In the genomic region with DNA sequence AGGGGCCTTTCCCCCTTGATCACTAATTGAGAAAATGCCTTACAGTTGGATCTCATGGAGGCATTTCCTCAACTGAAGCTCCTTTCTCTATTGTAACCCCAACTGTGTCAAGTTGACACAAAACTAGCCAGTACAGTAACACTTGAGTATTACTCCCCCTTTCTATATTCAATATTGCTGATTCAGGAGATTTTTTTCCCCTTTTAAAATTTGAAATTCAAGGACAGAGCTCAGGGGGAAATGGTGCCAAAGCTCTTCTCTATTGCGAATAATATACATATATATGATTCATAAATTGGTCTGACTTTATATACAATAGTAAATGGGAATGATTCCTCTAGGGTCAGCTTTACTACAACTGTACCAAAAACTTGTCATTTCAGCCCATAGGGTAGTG, we compare ENCODE assay signal across 8 mouse cellular contexts. TPM values are rescaled to one million over a fixed set of nuclear protein-coding genes. Genes with fewer than 3 reads are reported as not detected.
DNase-seq lines count a peak whose midpoint lies in the region; ATAC-seq and TF ChIP-seq lines count a peak whose summit lies in the region.

No protein-coding gene starts in this region.

- no peaks in the 10 kb centered on the region for H3K9me3 ChIP-seq in heart, embryonic 11.5 days (replicated peaks; ENCODE audit: control insufficient read depth, low read length)
- H3K9me3 ChIP-seq in liver, embryonic 13.5 days (replicated peaks): no peaks in the 10 kb centered on the region
- H3K9me3 ChIP-seq in stomach, postnatal 0 days (ENCODE audit: control insufficient read depth, low read length): no peaks in the 10 kb centered on the region

- WGBS in heart, embryonic 11.5 days (ENCODE audit: insufficient replicate concordance): 5% methylated on average over 1 of the region's 1 CpGs
- 11% methylated on average over 1 of the region's 1 CpGs for WGBS in thymus, adult 2 months
- 10% methylated on average over 1 of the region's 1 CpGs for WGBS in liver, embryonic 13.5 days (ENCODE audit: insufficient replicate concordance)
- WGBS in stomach, postnatal 0 days: 6% methylated on average over 1 of the region's 1 CpGs

- no peak for TF ChIP-seq POLR2A in thymus, adult 2 months (IDR thresholded peaks at IDR 0.05; ENCODE audit: control insufficient read depth, extremely low read depth, insufficient read depth, low read length, poor library complexity)

- H3K9ac ChIP-seq in heart, embryonic 11.5 days (ENCODE audit: low read depth, low read length): no peak overlapping the region
- no peak overlapping the region for H3K9ac ChIP-seq in liver, embryonic 13.5 days
- H3K9ac ChIP-seq in stomach, postnatal 0 days (ENCODE audit: low read length): no peak overlapping the region

- no peaks in the 10 kb centered on the region for H3K27me3 ChIP-seq in heart, embryonic 11.5 days (ENCODE audit: control insufficient read depth, insufficient read depth, low read length)
- no peaks in the 10 kb centered on the region for H3K27me3 ChIP-seq in thymus, adult 2 months (ENCODE audit: control insufficient read depth, insufficient read depth, low read length)
- H3K27me3 ChIP-seq in liver, embryonic 13.5 days: no peaks in the 10 kb centered on the region
- H3K27me3 ChIP-seq in stomach, postnatal 0 days (ENCODE audit: control insufficient read depth, insufficient read depth, low read length): no peaks in the 10 kb centered on the region

- no peaks in the 10 kb centered on the region for H3K36me3 ChIP-seq in heart, embryonic 11.5 days (ENCODE audit: control insufficient read depth, insufficient read depth, low read length)
- no peaks in the 10 kb centered on the region for H3K36me3 ChIP-seq in thymus, adult 2 months (ENCODE audit: control insufficient read depth, insufficient read depth, low read length)
- H3K36me3 ChIP-seq in liver, embryonic 13.5 days: no peaks in the 10 kb centered on the region
- no peaks in the 10 kb centered on the region for H3K36me3 ChIP-seq in stomach, postnatal 0 days (ENCODE audit: control insufficient read depth, insufficient read depth, low read length)

- peak overlapping the region; percentile 91 for H3K4me3 ChIP-seq in heart, embryonic 11.5 days (ENCODE audit: low read depth, low read length)
- peak overlapping the region; percentile 92 for H3K4me3 ChIP-seq in thymus, adult 2 months (ENCODE audit: control insufficient read depth, insufficient read depth, low read length)
- H3K4me3 ChIP-seq in liver, embryonic 13.5 days (replicated peaks): peak overlapping the region; percentile 84
- peak overlapping the region; percentile 96 for H3K4me3 ChIP-seq in stomach, postnatal 0 days (ENCODE audit: low read depth, low read length)

- TF ChIP-seq EP300 in stomach, postnatal 0 days (optimal IDR thresholded peaks at IDR 0.05): no peak

- no peak for DNase-seq in heart, postnatal 36 days
- DNase-seq in thymus, adult 2 months: no peak
- DNase-seq in thymus, postnatal 14 days: no peak
- no peak for DNase-seq in liver, embryonic 13.5 days
- DNase-seq in stomach, postnatal 0 days (ENCODE audit: low spot score): no peak
- no peak for DNase-seq in gastrocnemius, postnatal 14 days
- no peak for DNase-seq in left cerebral cortex, postnatal 25 days (ENCODE audit: low spot score in 2 of 2)

- no peak for ATAC-seq in heart, embryonic 11.5 days (replicated peaks; ENCODE audit: insufficient number of reproducible peaks, low FRiP score, low TSS enrichment)
- ATAC-seq in liver, embryonic 13.5 days (ENCODE audit: low read depth): no peak
- ATAC-seq in stomach, postnatal 0 days (ENCODE audit: low FRiP score, low TSS enrichment): no peak

- H3K4me1 ChIP-seq in heart, embryonic 11.5 days (ENCODE audit: control insufficient read depth, insufficient read depth, low read length): peaks cover 12% of the 10 kb centered on the region
- H3K4me1 ChIP-seq in thymus, adult 2 months (replicated peaks; ENCODE audit: control insufficient read depth, insufficient read depth, low read length): peaks cover 8% of the 10 kb centered on the region
- H3K4me1 ChIP-seq in liver, embryonic 13.5 days (replicated peaks): peaks cover 18% of the 10 kb centered on the region
- H3K4me1 ChIP-seq in stomach, postnatal 0 days (replicated peaks; ENCODE audit: control insufficient read depth, insufficient read depth): peaks cover 8% of the 10 kb centered on the region; the same call in 1 of the 2 replicates

- no peak overlapping the region for H3K27ac ChIP-seq in heart, embryonic 11.5 days (ENCODE audit: low read depth, low read length)
- H3K27ac ChIP-seq in thymus, adult 2 months (ENCODE audit: control insufficient read depth, insufficient read depth, low read length): no peak overlapping the region
- no peak overlapping the region for H3K27ac ChIP-seq in liver, embryonic 13.5 days
- no peak overlapping the region for H3K27ac ChIP-seq in stomach, postnatal 0 days (replicated peaks)

- H3K4me2 ChIP-seq in heart, embryonic 11.5 days: peak overlapping the region; percentile 81
- H3K4me2 ChIP-seq in liver, embryonic 13.5 days: peak overlapping the region; percentile 87
- no peak overlapping the region; the same call in 1 of the 2 replicates for H3K4me2 ChIP-seq in stomach, postnatal 0 days (replicated peaks; ENCODE audit: low read depth)

- intact Hi-C loops in heart, postnatal 36 days (cut with DNase I): loop anchor here (5.0 kb wide), 2 partner anchors 83 to 403 kb away; a partner anchor contains a TSS
- intact Hi-C loops in gastrocnemius, postnatal 14 days (cut with DNase I; ENCODE audit: low total_unique reads): no loop called here
- intact Hi-C loops in left cerebral cortex, postnatal 25 days (cut with DNase I): no loop called here

- TF ChIP-seq CTCF in thymus, adult 2 months (IDR thresholded peaks at IDR 0.05; ENCODE audit: borderline replicate concordance, control insufficient read depth, extremely low read depth, insufficient read depth, low read length, poor library complexity): no peak
- no peak for TF ChIP-seq CTCF in stomach, postnatal 0 days (IDR thresholded peaks at IDR 0.05; ENCODE audit: low read depth)

RNA-seq across cellular contexts. Expression of a gene that starts 0.3 kb away (rescaled TPM):
- 4.2 and 5.3 TPM in 2 replicates for polyA plus RNA-seq in heart, embryonic 11.5 days (2014; fragmentation: Nextera tagmentation; extraction: Ambion mirVana)
- 1 to 10 TPM; 3.4 to 4.3 TPM for total RNA-seq in heart, postnatal 36 days (2021)
- polyA plus RNA-seq in thymus, adult 2 months (2012; rRNA removed): 1.3 and 1.4 TPM in 2 replicates
- polyA plus RNA-seq in liver, embryonic 13.5 days (2015; fragmentation: Nextera tagmentation; extraction: Ambion mirVana): 1.2 and 1.4 TPM in 2 replicates
- polyA plus RNA-seq in stomach, postnatal 0 days (2015; fragmentation: Nextera tagmentation; extraction: Ambion mirVana): 2.5 and 2.8 TPM in 2 replicates
- 1 to 10 TPM; 2.8 to 3.1 TPM for total RNA-seq in gastrocnemius, postnatal 14 days (2021)
- 10 to 100 TPM; 16.9 to 17.2 TPM for total RNA-seq in left cerebral cortex, postnatal 25 days (2021)
